Mouse (Mus musculus): Measurements from ENCODE around the gene Gm29094. TPM values are rescaled to one million over a fixed set of nuclear protein-coding genes. Genes with fewer than 3 reads are reported as not detected.

The Gm29094 gene
- total and polyA plus RNA-seq, 2 experiments from 2014 or later = not detected

GRCm38 (mm10) chr9:89256556-89257335 is 57.6 kb downstream of the Gm29094 start:
- no peak overlapping the region for H3K27ac ChIP-seq
- DNase-seq (ENCODE audit: low spot score) (no peak), ATAC-seq (no peak)
- H3K4me3 ChIP-seq (ENCODE audit: low read length) = no peak overlapping the region
- no peak for TF ChIP-seq CTCF (IDR thresholded peaks at IDR 0.05; ENCODE audit: low read depth)
- no peaks in the 10 kb centered on the region for H3K4me1 ChIP-seq (ENCODE audit: insufficient read depth, low read length)
- H3K4me2 ChIP-seq (ENCODE audit: low read depth, low read length) = no peak overlapping the region
- WGBS = 91% methylated on average over 12 of the region's 12 CpGs
- no peak overlapping the region for H3K9ac ChIP-seq (replicated peaks; ENCODE audit: low read length)
- H3K27me3 ChIP-seq (ENCODE audit: insufficient read depth, low read length) = no peaks in the 10 kb centered on the region
- no peaks in the 10 kb centered on the region for H3K9me3 ChIP-seq (ENCODE audit: low read length)
- no peaks in the 10 kb centered on the region for H3K36me3 ChIP-seq (ENCODE audit: insufficient read depth, low read length)

- WGBS = 90% methylated on average over 3 of the region's 3 CpGs
- H3K4me1 ChIP-seq (ENCODE audit: insufficient read depth, low read length) = no peaks in the 10 kb centered on the region
- no peak for TF ChIP-seq CTCF (IDR thresholded peaks at IDR 0.05; ENCODE audit: low read depth)
- H3K27me3 ChIP-seq (ENCODE audit: insufficient read depth, low read length) = no peaks in the 10 kb centered on the region
- no peak for DNase-seq (ENCODE audit: low spot score)
- H3K9ac ChIP-seq (replicated peaks; ENCODE audit: low read length) = no peak overlapping the region
- H3K4me2 ChIP-seq (ENCODE audit: low read depth, low read length) = no peak overlapping the region
- no peak for ATAC-seq
- no peak overlapping the region for H3K4me3 ChIP-seq (ENCODE audit: low read length)
- H3K36me3 ChIP-seq (ENCODE audit: insufficient read depth, low read length) = no peaks in the 10 kb centered on the region
- no peaks in the 10 kb centered on the region for H3K9me3 ChIP-seq (ENCODE audit: low read length)
- H3K27ac ChIP-seq = no peak overlapping the region
Observed at GRCm38 (mm10) chr9:89263968-89264367, 64.8 kb downstream of the Gm29094 start.

GRCm38 (mm10) chr9:89264571-89264970 is 65.4 kb downstream of the Gm29094 start:
- H3K4me3 ChIP-seq (ENCODE audit: low read length) = no peak overlapping the region
- no peaks in the 10 kb centered on the region for H3K9me3 ChIP-seq (ENCODE audit: low read length)
- no peaks in the 10 kb centered on the region for H3K36me3 ChIP-seq (ENCODE audit: insufficient read depth, low read length)
- no peak for DNase-seq (ENCODE audit: low spot score)
- no peak overlapping the region for H3K27ac ChIP-seq
- H3K4me2 ChIP-seq (ENCODE audit: low read depth, low read length) = no peak overlapping the region
- ATAC-seq = no peak
- WGBS = 95% methylated on average over 1 of the region's 1 CpGs
- H3K4me1 ChIP-seq (ENCODE audit: insufficient read depth, low read length) = no peaks in the 10 kb centered on the region
- H3K9ac ChIP-seq (replicated peaks; ENCODE audit: low read length) = no peak overlapping the region
- TF ChIP-seq CTCF (IDR thresholded peaks at IDR 0.05; ENCODE audit: low read depth) = no peak
- H3K27me3 ChIP-seq (ENCODE audit: insufficient read depth, low read length) = no peaks in the 10 kb centered on the region

Other genes starting within 250 kb of the Gm29094 start
- gene Bcl2a1a, start 242.5 kb upstream of the Gm29094 start, total RNA-seq (2014; rRNA removed) = not detected in 2 replicates
- gene Bcl2a1a, start 242.5 kb upstream of the Gm29094 start, polyA plus RNA-seq (2015; fragmentation: Nextera tagmentation; extraction: Ambion mirVana) = not detected in 2 replicates
- 0.07 TPM in 1 of 2 replicates, not detected in the other for gene Trim43b, start 106.5 kb upstream of the Gm29094 start, total RNA-seq (2014; rRNA removed)
- gene Trim43b, start 106.5 kb upstream of the Gm29094 start, polyA plus RNA-seq (2015; fragmentation: Nextera tagmentation; extraction: Ambion mirVana) = not detected in 2 replicates
- 0.16 TPM in 1 of 2 replicates, not detected in the other for gene Bcl2a1b, start 170 bp upstream of the Gm29094 start, total RNA-seq (2014; rRNA removed)
- gene Bcl2a1b, start 170 bp upstream of the Gm29094 start, polyA plus RNA-seq (2015; fragmentation: Nextera tagmentation; extraction: Ambion mirVana) = 2.4 and 2.6 TPM in 2 replicates
- 5.3 and 11.1 TPM in 2 replicates for gene Mthfs, start 11.3 kb downstream of the Gm29094 start, total RNA-seq (2014; rRNA removed)
- 22.5 and 23.7 TPM in 2 replicates for gene Mthfs, start 11.3 kb downstream of the Gm29094 start, polyA plus RNA-seq (2015; fragmentation: Nextera tagmentation; extraction: Ambion mirVana)

Measured in hindbrain, postnatal 0 days (tissue).